Mouse (Mus musculus) intestine, embryonic 14.5 days (tissue): ENCODE measurements around the gene Tph2. TPM values are rescaled to one million over a fixed set of nuclear protein-coding genes. Genes with fewer than 3 reads are reported as not detected.
"Not testable (repeated sequence)": the region's sequence is repeated elsewhere in the genome, so short reads cannot be mapped to it uniquely, and the experiment has no call there.

ENCODE experiments used
- ATAC-seq: fragments of 200-750 bp; cut with Nextera tagmentation; replicated peaks from 2 replicates; pipeline ENCODE4 v1.8.0; 2017; ENCODE audit warnings: low read depth, moderate number of reproducible peaks, moderate TSS enrichment, moderate library complexity; ENCODE audit not compliant: low FRiP score, low TSS enrichment
- DNase-seq: peaks from one replicate; pipeline ENCODE4 v3.0.0-alpha.2; 2018; ENCODE audit warnings: low spot score
- H3K27ac ChIP-seq: fragments of 300-500 bp; sonication (generic); 2 replicates; pipeline ENCODE4 v1.5.1; 2014; ENCODE audit warnings: low read depth, mild to moderate bottlenecking, control low read depth
- H3K27me3 ChIP-seq: fragments of 300-500 bp; sonication (generic); replicated peaks from 2 replicates; pipeline ENCODE4 v1.6.1; 2014; ENCODE audit warnings: low read length, control low read depth; ENCODE audit not compliant: control insufficient read depth, insufficient read depth
- H3K36me3 ChIP-seq: fragments of 300-500 bp; sonication (generic); 2 replicates; pipeline ENCODE4 v1.6.1; 2014; ENCODE audit warnings: low read length, control low read depth; ENCODE audit not compliant: control insufficient read depth, insufficient read depth
- H3K4me1 ChIP-seq: fragments of 300-500 bp; sonication (generic); replicated peaks from 2 replicates; pipeline ENCODE4 v1.6.1; 2014; ENCODE audit warnings: low read length, control low read depth, mixed read lengths; ENCODE audit not compliant: control insufficient read depth, insufficient read depth
- H3K4me2 ChIP-seq: fragments of 300-500 bp; sonication (generic); 2 replicates; pipeline ENCODE4 v1.6.1; 2014; ENCODE audit warnings: low read length
- H3K4me3 ChIP-seq: fragments of 300-500 bp; sonication (generic); 2 replicates; pipeline ENCODE4 v1.5.1; 2014; ENCODE audit warnings: low read depth, low read length, control low read depth, mixed read lengths
- H3K9ac ChIP-seq: fragments of 300-500 bp; sonication (generic); 2 replicates; pipeline ENCODE4 v1.6.1; 2014; ENCODE audit warnings: mild to moderate bottlenecking, low read length
- H3K9me3 ChIP-seq: fragments of 300-500 bp; sonication (generic); 2 replicates; pipeline ENCODE4 v1.6.1; 2016; ENCODE audit warnings: low read length, control low read depth; ENCODE audit not compliant: control insufficient read depth
- WGBS: fragments of 180-500 bp; shearing (Covaris S2); extraction: QIAGEN DNeasy Blood & Tissue Kit; methylation state at CpG from one replicate; pipeline ENCODE4 v1.1.7; 2014; 5-methylcytosine and 5-hydroxymethylcytosine counted together
- polyA plus RNA-seq: library from polyadenylated mRNA; unstranded; fragments of >200 nt; fragmentation: Nextera tagmentation; extraction: Ambion mirVana; gene quantifications from 2 replicates; pipeline ENCODE4 v1.2.1, GENCODE M21; 2014

Gene Tph2
- polyA plus RNA-seq, 1 experiment from 2014 or later: not detected

DNA sequence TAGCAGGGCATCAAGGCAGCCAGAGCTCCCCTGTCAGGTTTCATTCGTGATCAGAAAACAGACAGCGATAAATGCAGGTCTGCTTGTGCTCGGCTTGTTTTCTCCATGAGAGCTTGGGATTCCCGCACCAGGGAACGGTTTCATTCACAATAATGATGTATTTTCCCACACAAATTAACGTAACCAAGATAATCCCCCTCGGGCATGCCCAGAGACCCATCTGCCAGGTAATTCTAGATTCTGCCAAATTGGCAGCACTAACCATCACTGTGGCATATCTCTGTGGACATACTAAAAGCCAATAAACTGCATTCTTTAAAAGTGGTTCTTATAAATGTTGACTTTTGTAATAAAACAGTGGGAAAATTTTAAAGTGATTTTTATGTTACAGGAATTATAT is 6.4 kb upstream of the Tph2 start:
- H3K9me3 ChIP-seq: no peaks in the 10 kb centered on the region
- WGBS: 87% methylated on average over 7 of the region's 7 CpGs
- H3K4me2 ChIP-seq: no peak overlapping the region
- H3K36me3 ChIP-seq: no peaks in the 10 kb centered on the region
- no peak overlapping the region for H3K4me3 ChIP-seq
- no peak overlapping the region for H3K9ac ChIP-seq
- no peak overlapping the region for H3K27ac ChIP-seq
- no peaks in the 10 kb centered on the region for H3K27me3 ChIP-seq
- ATAC-seq: no peak
- no peaks in the 10 kb centered on the region for H3K4me1 ChIP-seq
- no peak for DNase-seq

DNA sequence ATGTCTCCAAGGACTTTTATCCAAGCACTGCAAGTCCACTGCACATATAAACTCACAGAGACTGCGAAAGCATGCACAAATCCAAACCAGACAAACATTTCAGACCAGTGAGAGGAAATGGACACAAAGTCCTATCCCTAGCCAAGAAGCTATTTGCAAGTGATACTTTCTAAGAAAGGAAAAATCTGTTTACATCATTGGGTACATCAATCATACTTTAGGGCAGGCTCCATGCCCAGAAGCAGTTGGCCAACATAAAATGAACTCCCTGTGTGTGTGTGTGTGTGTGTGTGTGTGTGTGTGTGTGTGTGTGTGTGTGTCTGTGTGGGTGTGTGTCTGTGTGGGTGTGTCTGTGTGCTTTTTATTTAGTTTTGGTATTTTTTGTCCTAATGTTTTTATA is 2.6 kb upstream of the Tph2 start:
- Histone ChIP-seq H3K4me3 (no peak overlapping the region), H3K36me3 (no peaks in the 10 kb centered on the region), H3K4me2 (no peak overlapping the region), H3K4me1 (no peaks in the 10 kb centered on the region), H3K27ac (no peak overlapping the region), H3K9ac (no peak overlapping the region), H3K27me3 (no peaks in the 10 kb centered on the region), H3K9me3 (no peaks in the 10 kb centered on the region)
- 86% methylated on average over 1 of the region's 1 CpGs for WGBS
- no peak for DNase-seq
- ATAC-seq: no peak

DNA sequence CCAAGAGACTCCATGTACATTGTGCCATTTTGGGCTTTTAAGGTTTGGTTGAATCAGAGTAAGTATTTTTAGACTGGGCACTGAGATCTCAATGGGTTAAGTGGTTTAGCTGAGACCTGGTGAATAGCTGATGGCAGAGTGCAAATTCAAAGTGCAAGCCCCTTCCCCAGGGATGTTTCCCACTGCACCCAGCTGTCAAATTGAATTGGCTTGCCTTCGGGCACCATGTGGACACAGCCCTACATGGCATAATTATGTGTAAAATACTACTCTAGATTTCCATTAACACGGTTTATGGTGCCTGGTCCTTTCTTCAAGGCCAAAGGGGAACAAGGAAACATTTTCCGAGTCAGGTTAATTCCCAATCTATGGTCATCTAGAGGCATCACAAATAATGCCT is 3.8 kb downstream of the Tph2 start:
- Histone ChIP-seq H3K9me3 (no peaks in the 10 kb centered on the region), H3K27ac (no peak overlapping the region), H3K36me3 (no peaks in the 10 kb centered on the region), H3K27me3 (no peaks in the 10 kb centered on the region), H3K4me1 (no peaks in the 10 kb centered on the region), H3K9ac (no peak overlapping the region), H3K4me2 (no peak overlapping the region), H3K4me3 (no peak overlapping the region)
- DNase-seq (no peak), ATAC-seq (no peak)
- WGBS: 74% methylated on average over 3 of the region's 3 CpGs

DNA sequence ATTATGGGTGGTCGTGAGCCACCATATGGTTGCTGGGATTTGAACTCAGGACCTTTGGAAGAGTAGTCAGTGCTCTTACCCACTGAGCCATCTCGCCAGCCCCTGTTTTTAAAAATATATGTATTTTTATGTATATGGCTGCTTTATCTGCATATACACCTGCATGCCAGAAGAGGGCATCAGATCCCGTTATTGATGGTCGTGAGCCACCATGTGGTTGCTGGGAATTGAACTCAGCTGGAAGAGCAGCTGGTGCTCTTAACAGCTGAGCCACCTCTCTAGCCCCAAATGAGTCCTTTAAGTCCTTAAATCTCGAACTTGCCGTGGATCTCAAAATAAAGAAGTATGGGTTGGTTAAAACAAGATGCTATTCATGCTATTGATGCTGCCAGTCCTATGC is 6.8 kb downstream of the Tph2 start:
- not testable (repeated sequence) for H3K9ac ChIP-seq, H3K27me3 ChIP-seq, H3K36me3 ChIP-seq, DNase-seq, H3K4me2 ChIP-seq, H3K4me1 ChIP-seq, H3K4me3 ChIP-seq, ATAC-seq, H3K9me3 ChIP-seq, H3K27ac ChIP-seq
- WGBS: 62% methylated on average over 6 of the region's 6 CpGs

DNA sequence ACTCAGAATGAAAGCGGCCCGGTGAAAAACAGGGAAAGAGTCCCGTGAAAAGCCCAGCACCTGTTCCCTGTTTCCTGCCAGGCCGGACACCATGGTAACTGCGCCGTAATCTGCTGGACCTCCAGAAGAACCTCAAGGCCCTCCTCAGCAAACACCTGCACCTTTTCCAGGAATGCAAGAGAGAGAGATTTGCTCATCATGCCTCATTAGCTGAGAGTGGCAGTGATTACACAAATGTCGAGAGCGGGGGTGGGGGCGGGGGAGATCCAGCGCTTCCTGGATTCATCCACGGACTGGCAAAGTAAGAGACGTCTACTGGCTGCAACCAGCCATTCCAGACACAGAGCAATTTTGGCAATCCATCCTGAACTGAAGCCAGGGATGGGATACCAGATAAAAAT is 9.2 kb downstream of the Tph2 start:
- Histone ChIP-seq H3K9ac (no peak overlapping the region), H3K4me3 (no peak overlapping the region), H3K36me3 (no peaks in the 10 kb centered on the region), H3K9me3 (no peaks in the 10 kb centered on the region), H3K4me2 (0 out of 2 replicates have a peak overlapping the region, but pooled peaks have one; percentile 7), H3K27ac (no peak overlapping the region), H3K4me1 (no peaks in the 10 kb centered on the region), H3K27me3 (no peaks in the 10 kb centered on the region)
- 38% methylated on average over 12 of the region's 12 CpGs for WGBS
- DNase-seq (no peak), ATAC-seq (no peak; the same call in 1 of the 2 replicates)

DNA sequence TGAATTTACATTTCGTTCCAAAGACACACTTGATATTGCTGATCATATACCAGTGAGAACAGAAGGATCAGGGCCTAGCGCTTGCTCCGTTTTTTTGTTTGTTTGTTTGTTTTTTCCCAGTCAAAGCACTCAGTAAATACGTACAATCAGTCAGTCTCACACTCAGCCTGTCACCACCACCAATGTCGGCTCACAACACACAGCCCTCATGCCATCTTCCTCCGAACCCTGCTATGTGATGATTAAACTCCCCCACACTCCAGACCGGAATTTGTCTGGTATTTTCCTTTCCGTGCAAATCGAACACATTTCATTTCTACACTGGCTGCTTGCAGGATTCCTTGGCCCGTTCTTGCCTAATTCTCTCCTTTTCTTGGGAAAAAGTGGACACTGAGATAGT is 11.5 kb downstream of the Tph2 start:
- Histone ChIP-seq H3K36me3 (no peaks in the 10 kb centered on the region), H3K9ac (no peak overlapping the region), H3K4me1 (no peaks in the 10 kb centered on the region), H3K4me3 (no peak overlapping the region), H3K27me3 (no peaks in the 10 kb centered on the region), H3K9me3 (no peaks in the 10 kb centered on the region), H3K27ac (no peak overlapping the region), H3K4me2 (no peak overlapping the region)
- ATAC-seq (no peak), DNase-seq (no peak)
- 73% methylated on average over 10 of the region's 10 CpGs for WGBS

DNA sequence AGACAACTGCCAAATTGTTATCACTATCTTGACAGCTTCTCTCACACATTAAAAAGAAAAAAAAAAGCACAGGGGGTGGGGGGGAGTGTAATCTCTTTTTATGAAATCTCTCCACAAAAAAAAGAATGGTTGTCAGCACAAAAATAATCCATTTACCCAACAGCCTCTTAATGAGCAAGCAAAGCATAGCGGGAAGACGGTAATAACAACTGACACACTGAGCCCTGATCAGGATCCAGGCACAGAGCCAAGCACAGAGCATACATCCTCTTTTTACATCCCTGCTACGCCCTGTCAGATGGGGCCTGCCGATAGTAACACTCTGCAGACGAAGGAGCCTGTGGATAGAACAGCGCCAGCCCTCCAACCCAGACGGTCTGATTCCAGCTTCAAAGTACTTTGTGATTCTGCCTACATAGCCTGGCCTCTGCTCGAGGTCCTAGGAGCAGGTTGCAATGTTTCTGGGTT is 13.4 kb downstream of the Tph2 start:
- no peaks in the 10 kb centered on the region for H3K27me3 ChIP-seq
- no peak overlapping the region for H3K4me3 ChIP-seq
- no peak overlapping the region for H3K27ac ChIP-seq
- no peak overlapping the region for H3K4me2 ChIP-seq
- DNase-seq (no peak), ATAC-seq (no peak)
- 30% methylated on average over 8 of the region's 8 CpGs for WGBS
- no peak overlapping the region for H3K9ac ChIP-seq
- H3K4me1 ChIP-seq: no peaks in the 10 kb centered on the region
- no peaks in the 10 kb centered on the region for H3K36me3 ChIP-seq
- H3K9me3 ChIP-seq: no peaks in the 10 kb centered on the region

DNA sequence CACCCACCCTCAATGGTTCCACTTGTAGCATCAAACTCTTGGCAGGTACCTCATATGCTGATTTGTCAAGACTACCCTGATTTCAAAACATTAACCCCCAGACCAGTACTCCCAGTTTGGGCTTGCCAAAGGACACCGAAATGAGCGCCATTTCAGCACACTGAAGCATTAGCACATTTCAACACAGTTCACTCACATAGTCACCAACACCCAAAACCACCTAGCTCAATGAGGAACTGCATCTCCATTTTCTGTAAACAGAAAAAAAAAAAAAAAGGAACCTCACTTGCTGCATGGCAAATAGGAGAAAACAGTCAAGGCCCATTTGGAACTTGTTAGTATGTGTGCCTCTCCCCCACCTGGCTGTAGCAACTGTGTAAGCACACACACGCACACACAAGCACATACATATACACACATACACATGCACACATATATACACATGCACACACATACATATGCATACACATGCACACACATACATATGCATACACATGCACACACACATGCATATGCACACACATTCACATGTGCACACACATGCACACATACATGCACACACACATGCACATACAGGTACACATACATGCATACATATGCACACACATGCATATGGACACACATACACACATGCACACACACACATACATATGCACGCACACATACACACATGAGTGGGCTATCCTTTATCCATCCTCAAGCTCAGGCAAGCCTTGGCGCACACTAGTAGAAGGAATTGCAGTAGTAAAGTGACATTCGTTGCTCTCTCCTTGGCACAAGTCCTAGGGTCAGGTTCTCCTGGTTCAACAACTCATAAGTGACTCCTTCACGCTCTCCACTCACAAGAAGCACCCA is 14.1 kb downstream of the Tph2 start:
- no peak overlapping the region for H3K4me3 ChIP-seq
- no peak for DNase-seq
- H3K27me3 ChIP-seq: no peaks in the 10 kb centered on the region
- no peaks in the 10 kb centered on the region for H3K9me3 ChIP-seq
- 87% methylated on average over 7 of the region's 7 CpGs for WGBS
- ATAC-seq: no peak
- no peak overlapping the region for H3K27ac ChIP-seq
- H3K9ac ChIP-seq: no peak overlapping the region
- no peak overlapping the region for H3K4me2 ChIP-seq
- no peaks in the 10 kb centered on the region for H3K36me3 ChIP-seq
- H3K4me1 ChIP-seq: no peaks in the 10 kb centered on the region

DNA sequence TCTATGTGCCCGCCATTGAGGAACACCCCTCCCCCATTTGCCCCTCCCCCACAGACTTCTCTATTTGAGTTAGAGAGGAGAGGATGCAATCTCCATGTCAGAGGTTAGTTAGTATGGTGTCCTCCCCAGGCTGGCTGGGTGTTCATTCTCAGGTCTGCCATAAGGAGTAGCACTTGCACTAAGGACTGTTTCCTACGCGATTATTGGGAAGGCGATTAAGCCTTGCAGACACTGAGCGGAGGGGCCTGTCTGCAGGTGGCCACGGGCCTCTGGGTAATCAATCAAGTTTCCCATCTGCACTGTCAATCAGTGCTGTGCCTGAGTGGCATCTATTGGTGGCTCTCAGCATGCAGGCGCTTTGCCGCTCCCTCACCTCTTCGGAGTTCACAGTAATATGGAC is 15.4 kb downstream of the Tph2 start:
- no peak overlapping the region for H3K4me2 ChIP-seq
- no peak for DNase-seq
- H3K27me3 ChIP-seq: 0 out of 2 replicates have a peak, but pooled peaks cover under 1% of the 10 kb centered on the region
- H3K4me3 ChIP-seq: no peak overlapping the region
- no peaks in the 10 kb centered on the region for H3K36me3 ChIP-seq
- no peaks in the 10 kb centered on the region for H3K4me1 ChIP-seq
- H3K9ac ChIP-seq: no peak overlapping the region
- WGBS: 33% methylated on average over 9 of the region's 9 CpGs
- H3K27ac ChIP-seq: no peak overlapping the region
- peak; percentile 59 for ATAC-seq
- no peaks in the 10 kb centered on the region for H3K9me3 ChIP-seq
